Mouse (Mus musculus) CH12.LX (cell line): ENCODE data around the gene Slc25a21. TPM values are rescaled to one million over a fixed set of nuclear protein-coding genes. Genes with fewer than 3 reads are reported as not detected.

Source experiments
- DNase-seq: peaks from one replicate; pipeline ENCODE4 v3.0.0-alpha.2; 2013; ENCODE audit errors: extremely low read depth
- H3K27ac ChIP-seq: 2 replicates; pipeline ENCODE4 v1.5.1; 2012; ENCODE audit warnings: low read depth, mild to moderate bottlenecking, control low read depth, moderate library complexity; ENCODE audit not compliant: insufficient read depth
- H3K27me3 ChIP-seq: replicated peaks from 2 replicates; pipeline ENCODE3; 2012; ENCODE audit warnings: inconsistent platforms
- H3K36me3 ChIP-seq, 2 experiments: replicated peaks in 1 of 2; 2 replicates each; pipeline versions ENCODE3 to v1.6.1; 2012; ENCODE audit warnings: inconsistent platforms in 1 of 2, low read length in 1 of 2, mild to moderate bottlenecking in 1 of 2, mixed read lengths in 1 of 2, moderate library complexity in 1 of 2; ENCODE audit not compliant: control insufficient read depth in 1 of 2, insufficient read depth in 1 of 2
- H3K4me1 ChIP-seq, 2 experiments: 2 replicates each; pipeline ENCODE4 v1.6.1; 2012; ENCODE audit warnings: inconsistent platforms in 1 of 2, moderate library complexity in 1 of 2; ENCODE audit not compliant: insufficient read depth in 2 of 2, control insufficient read depth in 1 of 2
- H3K4me2 ChIP-seq: 2 replicates; pipeline ENCODE4 v1.6.1; 2012; ENCODE audit warnings: low read depth, mild to moderate bottlenecking, control low read depth; ENCODE audit not compliant: poor library complexity, insufficient read depth, severe bottlenecking
- H3K4me3 ChIP-seq, 3 experiments: fragments of 150-350 bp in 1 of 3; sonication (generic) in 1 of 3; replicated peaks in 1 of 3; 2 replicates each; pipeline versions ENCODE3 to v1.5.1; 2011 to 2012; ENCODE audit warnings: low read depth in 2 of 3, low read length in 2 of 3, mild to moderate bottlenecking in 2 of 3, moderate library complexity in 2 of 3, control low read depth in 1 of 3, improper control_type of control experiment in 1 of 3, inconsistent platforms in 1 of 3, mixed read lengths in 1 of 3; ENCODE audit not compliant: poor library complexity in 1 of 3
- H3K79me2 ChIP-seq: replicated peaks from 2 replicates; pipeline ENCODE4 v1.6.1; 2012; ENCODE audit warnings: mild to moderate bottlenecking, moderate library complexity; ENCODE audit not compliant: control insufficient read depth, poor library complexity, insufficient read depth, severe bottlenecking; ENCODE audit errors: extremely low read depth
- H3K9ac ChIP-seq: 2 replicates; pipeline ENCODE4 v1.6.1; 2012; ENCODE audit warnings: low read depth, mild to moderate bottlenecking, control low read depth, moderate library complexity; ENCODE audit not compliant: insufficient read depth
- H3K9me3 ChIP-seq: replicated peaks from 2 replicates; pipeline ENCODE3; 2012; ENCODE audit warnings: low read length, inconsistent platforms, mixed read lengths
- CHD1 ChIP-seq: IDR thresholded peaks from 2 replicates; pipeline ENCODE4 v1.6.1; 2012; ENCODE audit warnings: low read depth, low read length, improper control_type of control experiment, inconsistent platforms
- CHD2 ChIP-seq: IDR thresholded peaks from 2 replicates; pipeline ENCODE4 v1.6.1; 2011; ENCODE audit warnings: low read length, improper control_type of control experiment
- E2F4 ChIP-seq: IDR thresholded peaks from 2 replicates; pipeline ENCODE4 v1.6.1; 2011; ENCODE audit warnings: low read depth, low read length, improper control_type of control experiment; ENCODE audit not compliant: insufficient replicate concordance
- ELF1 ChIP-seq: IDR thresholded peaks from 2 replicates; pipeline ENCODE4 v1.6.1; 2014; ENCODE audit warnings: low read depth, mild to moderate bottlenecking, inconsistent platforms, low read length, improper control_type of control experiment
- EP300 ChIP-seq: IDR thresholded peaks from 2 replicates; pipeline ENCODE4 v1.6.1; 2011; ENCODE audit warnings: low read length, improper control_type of control experiment
- GABPA ChIP-seq: IDR thresholded peaks from 2 replicates; pipeline ENCODE4 v1.6.1; 2012; ENCODE audit warnings: low read depth, low read length, improper control_type of control experiment, inconsistent platforms; ENCODE audit not compliant: insufficient replicate concordance
- HCFC1 ChIP-seq: IDR thresholded peaks from 2 replicates; pipeline ENCODE4 v1.6.1; 2012; ENCODE audit warnings: low read depth, mild to moderate bottlenecking, inconsistent platforms, low read length, improper control_type of control experiment
- JUN ChIP-seq: IDR thresholded peaks from 2 replicates; pipeline ENCODE4 v1.6.1; 2011; ENCODE audit warnings: low read depth, mild to moderate bottlenecking, low read length, improper control_type of control experiment, moderate library complexity; ENCODE audit not compliant: insufficient read depth
- JUND ChIP-seq: conservative IDR thresholded peaks from 2 replicates; pipeline ENCODE4 v1.6.1; 2011; ENCODE audit warnings: low read depth, low read length, improper control_type of control experiment
- MAFK ChIP-seq: IDR thresholded peaks from 2 replicates; pipeline ENCODE4 v1.6.1; 2011; ENCODE audit warnings: low read length, improper control_type of control experiment; ENCODE audit not compliant: insufficient replicate concordance
- MAX ChIP-seq: IDR thresholded peaks from 2 replicates; pipeline ENCODE4 v1.6.1; 2011; ENCODE audit warnings: low read length, improper control_type of control experiment
- MEF2A ChIP-seq: IDR thresholded peaks from 2 replicates; pipeline ENCODE4 v1.6.1; 2014; ENCODE audit warnings: low read depth, mild to moderate bottlenecking, inconsistent platforms, low read length, improper control_type of control experiment, borderline replicate concordance
- MYC ChIP-seq: IDR thresholded peaks from 2 replicates; pipeline ENCODE4 v1.6.1; 2011; ENCODE audit warnings: low read depth, mild to moderate bottlenecking, improper control_type of control experiment, low read length
- NRF1 ChIP-seq: IDR thresholded peaks from 2 replicates; pipeline ENCODE4 v1.6.1; 2014; ENCODE audit warnings: low read depth, mild to moderate bottlenecking, inconsistent platforms, low read length, improper control_type of control experiment, moderate library complexity
- RAD21 ChIP-seq: IDR thresholded peaks from 2 replicates; pipeline ENCODE4 v1.6.1; 2011; ENCODE audit warnings: low read depth, mild to moderate bottlenecking, low read length, improper control_type of control experiment, moderate library complexity
- RCOR1 ChIP-seq: conservative IDR thresholded peaks from 2 replicates; pipeline ENCODE4 v1.6.1; 2012; ENCODE audit warnings: low read depth, mild to moderate bottlenecking, inconsistent platforms, low read length, improper control_type of control experiment
- SIN3A ChIP-seq: IDR thresholded peaks from 2 replicates; pipeline ENCODE4 v1.6.1; 2012; ENCODE audit warnings: low read length, improper control_type of control experiment, inconsistent platforms
- SMC3 ChIP-seq: IDR thresholded peaks from 2 replicates; pipeline ENCODE4 v1.6.1; 2011; ENCODE audit warnings: low read depth, low read length, improper control_type of control experiment
- TCF12 ChIP-seq: IDR thresholded peaks from 2 replicates; pipeline ENCODE4 v1.6.1; 2014; ENCODE audit warnings: low read depth, mild to moderate bottlenecking, inconsistent platforms, low read length, improper control_type of control experiment
- USF1 ChIP-seq: IDR thresholded peaks from 2 replicates; pipeline ENCODE4 v1.6.1; 2014; ENCODE audit warnings: low read depth, mild to moderate bottlenecking, inconsistent platforms, low read length, improper control_type of control experiment
- ZC3H11A ChIP-seq: IDR thresholded peaks from 2 replicates; pipeline ENCODE4 v1.6.1; 2012; ENCODE audit warnings: low read depth, mild to moderate bottlenecking, inconsistent platforms, low read length, improper control_type of control experiment
- ZMIZ1 ChIP-seq: IDR thresholded peaks from 2 replicates; pipeline ENCODE4 v1.6.1; 2012; ENCODE audit warnings: low read depth, mild to moderate bottlenecking, inconsistent platforms, low read length, improper control_type of control experiment
- dilution Hi-C: fragments of 300-500 bp; cut with MboI; formaldehyde crosslinking; loops from 2 replicates; pipeline ENCODE4 v1.14.3; 2020; ENCODE audit warnings: low sequenced_read_pairs; ENCODE audit not compliant: extremely low pct_unique_long_range_greater_than_20kb, extremely low pct_ligation_motif_present
- in situ Hi-C: fragments of 300-500 bp; cut with MboI; formaldehyde crosslinking; loops from 3 replicates; pipeline ENCODE4 v1.14.3; 2019; ENCODE audit warnings: low sequenced_read_pairs, low pct_ligation_motif_present, low pct_unique_long_range_greater_than_20kb, mixed read lengths
- polyA plus RNA-seq: library from polyadenylated mRNA; unstranded; fragments of >175 nt; gene quantifications from 2 replicates; pipeline ENCODE4 v1.2.1, GENCODE M21; 2012; ENCODE audit warnings: low read depth; ENCODE audit not compliant: insufficient read length
- total RNA-seq, 2 experiments: library from RNA; depleted of rRNA; stranded (reverse); fragments of 300-350 nt in 1 of 2; fragments of >200 nt in 1 of 2; gene quantifications; 2 replicates each; pipeline ENCODE4 v1.2.3; 2012 to 2014

Gene Slc25a21
- total and polyA plus RNA-seq, 3 experiments: not detected

DNA sequence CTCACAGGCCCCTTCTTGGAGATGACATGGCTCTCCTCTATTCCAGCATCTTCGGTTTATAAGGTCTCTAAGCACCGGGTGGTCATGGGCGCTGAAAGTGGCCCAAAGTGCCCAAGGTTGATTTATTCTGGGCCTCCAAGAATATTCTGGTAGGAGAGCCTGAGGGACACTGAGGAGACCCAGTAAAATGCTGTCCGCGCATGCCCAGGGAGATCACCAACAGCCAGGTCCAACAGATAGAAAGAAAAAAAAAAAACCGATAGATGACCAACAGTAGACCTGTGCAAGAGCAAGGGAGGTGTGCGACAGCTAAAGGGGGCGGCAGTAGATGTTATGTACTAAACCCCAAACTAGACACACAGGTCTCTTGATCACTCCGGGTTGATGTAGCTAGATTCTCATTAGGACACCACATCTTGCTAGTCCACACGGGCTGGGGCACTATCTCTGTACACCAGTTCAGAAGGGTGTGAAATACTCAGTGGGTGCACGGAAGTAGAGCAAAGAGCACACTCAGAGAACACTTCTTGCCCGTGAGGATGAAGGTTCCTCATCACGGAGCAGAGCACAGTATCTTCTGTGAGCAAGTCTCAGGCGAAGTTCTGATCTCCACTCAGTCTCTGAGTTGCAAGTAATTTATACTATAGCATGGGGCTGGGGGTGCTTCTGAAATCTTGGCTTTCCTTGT lies 503.7 kb downstream of the Slc25a21 start:
- no peak for DNase-seq
- no peaks in the 10 kb centered on the region for H3K36me3 ChIP-seq
- in situ Hi-C loops: loop anchor here (25.0 kb wide), 1 partner anchor 494 kb away; the partner anchor contains the start of gene Slc25a21
- TF ChIP-seq ZC3H11A (no peak), USF1 (no peak), SIN3A (no peak)
- no peaks in the 10 kb centered on the region for H3K4me1 ChIP-seq
- no peak overlapping the region for H3K4me3 ChIP-seq
- no peaks in the 10 kb centered on the region for H3K79me2 ChIP-seq
- no peak overlapping the region for H3K27ac ChIP-seq
- dilution Hi-C loops: no loop called here
- H3K9ac ChIP-seq: no peak overlapping the region
- H3K9me3 ChIP-seq: peaks cover 8% of the 10 kb centered on the region
- no peak overlapping the region for H3K4me2 ChIP-seq
- H3K27me3 ChIP-seq: no peaks in the 10 kb centered on the region

- H3K4me2 ChIP-seq: no peak overlapping the region
- TF ChIP-seq CHD1 (no peak), MEF2A (no peak), CHD2 (no peak), JUN (no peak), NRF1 (no peak), SMC3 (no peak), HCFC1 (no peak), USF1 (no peak), EP300 (no peak)
- no peaks in the 10 kb centered on the region for H3K27me3 ChIP-seq
- in situ Hi-C loops (loop anchor here (25.0 kb wide), 1 partner anchor 495 kb away; the partner anchor contains the start of gene Slc25a21), dilution Hi-C loops (no loop called here)
- DNase-seq: no peak
- no peaks in the 10 kb centered on the region for H3K79me2 ChIP-seq
- H3K36me3 ChIP-seq: no peaks in the 10 kb centered on the region
- H3K4me3 ChIP-seq: no peak overlapping the region
- H3K9ac ChIP-seq: no peak overlapping the region
- no peaks in the 10 kb centered on the region for H3K4me1 ChIP-seq
- H3K9me3 ChIP-seq: peaks cover 8% of the 10 kb centered on the region
- no peak overlapping the region for H3K27ac ChIP-seq
Observed at GRCm38 (mm10) chr12:56692536-56692935, 504.7 kb downstream of the Slc25a21 start.

GRCm38 (mm10) chr12:56691427-56692079 lies 505.7 kb downstream of the Slc25a21 start, which contains the start of gene Pax9:
Gene Pax9 (plus strand): TSS chr12:56691767.
- in situ Hi-C loops: loop anchor here (25.0 kb wide), 1 partner anchor 496 kb away; the partner anchor contains the start of gene Slc25a21
- no peaks in the 10 kb centered on the region for H3K79me2 ChIP-seq
- H3K36me3 ChIP-seq: no peaks in the 10 kb centered on the region
- no peak within 1 kb of the TSS for H3K4me3 ChIP-seq
- H3K27ac ChIP-seq: no peak within 1 kb of the TSS
- H3K9ac ChIP-seq: no peak within 1 kb of the TSS
- dilution Hi-C loops: no loop called here
- peaks cover 3% of the 10 kb centered on the region for H3K9me3 ChIP-seq
- no peak within 1 kb of the TSS for H3K4me2 ChIP-seq
- no peak for TF ChIP-seq EP300
- no peak for TF ChIP-seq ZMIZ1
- TF ChIP-seq E2F4: no peak
- TF ChIP-seq JUN: no peak
- no peak for TF ChIP-seq ZC3H11A
- no peak for TF ChIP-seq MYC
- no peak for TF ChIP-seq RAD21
- no peak for TF ChIP-seq ELF1
- TF ChIP-seq MAX: no peak
- TF ChIP-seq GABPA: no peak
- no peak for TF ChIP-seq CHD2
- no peak for TF ChIP-seq CHD1
- TF ChIP-seq TCF12: no peak
- no peak for TF ChIP-seq RCOR1
- TF ChIP-seq SMC3: no peak
- no peak for TF ChIP-seq JUND
- no peak for TF ChIP-seq MAFK
- H3K4me1 ChIP-seq: peaks cover 0 to 4% of the 10 kb centered on the region in 2 experiments; a peak in 1 of 4 replicates
- DNase-seq: no peak
- H3K27me3 ChIP-seq: no peaks in the 10 kb centered on the region
